Mouse (Mus musculus): ENCODE results near the gene Wdpcp.

DNA sequence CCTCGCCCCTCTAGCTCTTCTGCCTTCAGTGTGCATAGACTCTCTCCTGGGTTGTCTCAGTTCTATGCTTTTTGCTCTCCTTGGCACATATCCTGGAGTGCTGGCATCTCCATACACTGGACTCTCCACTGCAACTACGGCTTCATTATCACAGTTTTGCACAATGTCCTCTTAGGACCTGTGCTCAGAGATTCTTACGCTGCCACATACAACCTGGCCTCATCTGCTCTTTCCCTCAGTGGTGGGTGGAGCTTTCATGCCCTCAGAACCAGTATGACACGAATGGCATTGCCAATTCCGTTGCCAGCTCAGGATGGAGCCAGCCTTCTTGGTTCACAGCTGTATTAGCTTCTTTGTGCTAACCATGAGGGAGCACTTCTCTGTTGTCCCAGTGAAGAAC is 29.3 kb upstream of the Wdpcp start:
- no peak for TF ChIP-seq CTCF (IDR thresholded peaks at IDR 0.05; ENCODE audit: borderline replicate concordance, insufficient read depth, low read length)
- TF ChIP-seq POLR2A (IDR thresholded peaks at IDR 0.05; ENCODE audit: low read depth, low read length) = no peak
